Comparison of ENCODE assay signal across 11 mouse cellular contexts in genomic region chr14:103630545-103630944, GRCm38 (mm10). TPM values are rescaled to one million over a fixed set of nuclear protein-coding genes. Genes with fewer than 3 reads are reported as not detected.
DNase-seq lines count a peak whose midpoint lies in the region; ATAC-seq and TF ChIP-seq lines count a peak whose summit lies in the region.
"Had no signal": no experiment of that assay in that cellular context is flagged by ENCODE, and none has a peak within 500 bp of the region (broad histone marks: within the 10 kb centered on the region; RNA-seq: fewer than 3 reads in every experiment).

No protein-coding gene starts in this region.

- H3K9ac ChIP-seq in forebrain, embryonic 15.5 days (replicated peaks) = no peak overlapping the region
- no peak overlapping the region for H3K9ac ChIP-seq in liver, postnatal 0 days (replicated peaks)
- H3K9ac ChIP-seq: liver, embryonic 13.5 days; neural tube, embryonic 12.5 days had no signal

- ATAC-seq in forebrain, embryonic 15.5 days (replicated peaks) = peak; percentile 60; the same call in 1 of the 2 replicates
- ATAC-seq in liver, postnatal 0 days = no peak

- no peak overlapping the region for H3K4me3 ChIP-seq in forebrain, embryonic 15.5 days
- no peak overlapping the region for H3K4me3 ChIP-seq in forebrain, embryonic 10.5 days
- H3K4me3 ChIP-seq in liver, postnatal 0 days (ENCODE audit: low read depth, low read length) = no peak overlapping the region
- H3K4me3 ChIP-seq: liver, embryonic 13.5 days; neural tube, embryonic 12.5 days had no signal

- peak; percentile 38 for TF ChIP-seq CTCF in liver, postnatal 0 days (IDR thresholded peaks at IDR 0.05; ENCODE audit: low read depth)

- no peaks in the 10 kb centered on the region for H3K36me3 ChIP-seq in forebrain, embryonic 15.5 days
- H3K36me3 ChIP-seq in forebrain, embryonic 10.5 days (replicated peaks) = no peaks in the 10 kb centered on the region
- no peaks in the 10 kb centered on the region for H3K36me3 ChIP-seq in liver, postnatal 0 days (replicated peaks; ENCODE audit: insufficient read depth, low read length)
- H3K36me3 ChIP-seq: liver, embryonic 13.5 days; neural tube, embryonic 12.5 days had no signal

- no peaks in the 10 kb centered on the region for H3K9me3 ChIP-seq in forebrain, embryonic 15.5 days
- no peaks in the 10 kb centered on the region; the same call in 1 of the 2 replicates for H3K9me3 ChIP-seq in forebrain, embryonic 10.5 days
- 0 out of 2 replicates have a peak, but pooled peaks cover 3% of the 10 kb centered on the region for H3K9me3 ChIP-seq in liver, postnatal 0 days (ENCODE audit: low read length)
- H3K9me3 ChIP-seq: liver, embryonic 13.5 days; neural tube, embryonic 12.5 days had no signal

- WGBS in forebrain, embryonic 15.5 days = 75% methylated on average over 8 of the region's 8 CpGs
- WGBS in forebrain, embryonic 10.5 days = 85% methylated on average over 8 of the region's 8 CpGs
- WGBS in liver, postnatal 0 days (ENCODE audit: insufficient replicate concordance) = 80% methylated on average over 8 of the region's 8 CpGs

- no peak for TF ChIP-seq EP300 in liver, postnatal 0 days (IDR thresholded peaks at IDR 0.05; ENCODE audit: low read depth)

- peak overlapping the region; percentile 39 for H3K27ac ChIP-seq in forebrain, embryonic 15.5 days (replicated peaks)
- no peak overlapping the region for H3K27ac ChIP-seq in forebrain, embryonic 10.5 days
- no peak overlapping the region for H3K27ac ChIP-seq in liver, postnatal 0 days (ENCODE audit: low read depth)
- H3K27ac ChIP-seq: liver, embryonic 13.5 days; neural tube, embryonic 12.5 days had no signal

- DNase-seq in forebrain, embryonic 10.5 days (ENCODE audit: extremely low spot score, low spot score) = no peak
- DNase-seq in right cerebral cortex, adult 18-20 months = peak; percentile 22
- no peak for DNase-seq in right cerebral cortex, postnatal 36 days (ENCODE audit: low spot score in 2 of 2)
- DNase-seq in liver, postnatal 0 days = no peak
- peak; percentile 60 to 66 for DNase-seq in thymus, postnatal 36 days
- DNase-seq in gastrocnemius, postnatal 25 days = no peak
- DNase-seq in ovary, postnatal 36 days (ENCODE audit: low spot score) = no peak
- DNase-seq: kidney, adult 9 months; liver, embryonic 13.5 days had no signal

- H3K4me2 ChIP-seq in forebrain, embryonic 15.5 days (replicated peaks) = no peak overlapping the region
- no peak overlapping the region for H3K4me2 ChIP-seq in liver, postnatal 0 days (ENCODE audit: low read depth, low read length)
- H3K4me2 ChIP-seq: liver, embryonic 13.5 days; neural tube, embryonic 12.5 days had no signal

- H3K27me3 ChIP-seq in forebrain, embryonic 15.5 days = no peaks in the 10 kb centered on the region
- H3K27me3 ChIP-seq in forebrain, embryonic 10.5 days (ENCODE audit: poor library complexity, severe bottlenecking) = no peaks in the 10 kb centered on the region
- H3K27me3 ChIP-seq in liver, postnatal 0 days (ENCODE audit: insufficient read depth, low read length) = no peaks in the 10 kb centered on the region
- H3K27me3 ChIP-seq: liver, embryonic 13.5 days; neural tube, embryonic 12.5 days had no signal

- H3K4me1 ChIP-seq in forebrain, embryonic 15.5 days = no peaks in the 10 kb centered on the region
- no peaks in the 10 kb centered on the region for H3K4me1 ChIP-seq in forebrain, embryonic 10.5 days
- H3K4me1 ChIP-seq in liver, postnatal 0 days (ENCODE audit: insufficient read depth) = no peaks in the 10 kb centered on the region
- H3K4me1 ChIP-seq: liver, embryonic 13.5 days; neural tube, embryonic 12.5 days had no signal

RNA-seq across cellular contexts. Expression of gene Slain1, which starts 19.5 kb away (rescaled TPM):
- polyA plus RNA-seq in forebrain, embryonic 15.5 days (2015; fragmentation: Nextera tagmentation; extraction: Ambion mirVana) = 31.8 and 35.9 TPM in 2 replicates
- 4.2 and 4.3 TPM in 2 replicates for polyA plus RNA-seq in forebrain, embryonic 10.5 days (2016; fragmentation: Nextera tagmentation; extraction: Ambion mirVana)
- 0.28 and 0.46 TPM in 2 replicates for polyA plus RNA-seq in liver, postnatal 0 days (2015; fragmentation: Nextera tagmentation; extraction: Ambion mirVana)
- total RNA-seq in gastrocnemius, postnatal 25 days (2021) = not detected

Comparison
In these comparisons a context has a peak if more than half of its experiments do, and no peak if none do; other contexts are left out.
1. DNase-seq: peak in right cerebral cortex, adult 18-20 months (single experiment) and thymus, postnatal 36 days (2 of 2); none in forebrain, embryonic 10.5 days (single experiment), right cerebral cortex, postnatal 36 days (0 of 2), liver, postnatal 0 days (single experiment), gastrocnemius, postnatal 25 days (single experiment) and ovary, postnatal 36 days (single experiment).